Mouse (Mus musculus): ENCODE results near the gene Sik3.
A peak's percentile ranks its signal among the peaks of the same experiment; 100 is the strongest.

Sik3 gene

DNA sequence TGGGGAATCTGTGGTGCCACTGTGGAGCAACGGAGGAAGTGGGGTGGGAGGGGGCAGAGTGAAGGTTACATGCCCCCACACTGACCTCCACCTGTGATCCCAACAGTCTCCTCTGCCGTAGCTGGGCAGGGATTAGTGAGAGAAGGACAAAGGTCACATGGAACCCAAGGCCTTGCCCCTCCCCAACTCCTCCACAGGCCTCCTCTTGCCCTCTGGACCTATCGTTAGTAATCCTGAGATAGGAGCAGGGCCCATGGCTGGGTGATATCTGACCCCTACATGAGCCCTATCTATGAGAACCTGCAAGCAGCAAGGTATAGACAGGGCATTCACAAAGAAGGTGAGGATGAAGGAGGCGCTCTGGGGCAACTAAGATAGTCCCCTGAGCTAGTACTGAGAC lies 223.0 kb downstream of the Sik3 start:
- DNase-seq = no peak

DNA sequence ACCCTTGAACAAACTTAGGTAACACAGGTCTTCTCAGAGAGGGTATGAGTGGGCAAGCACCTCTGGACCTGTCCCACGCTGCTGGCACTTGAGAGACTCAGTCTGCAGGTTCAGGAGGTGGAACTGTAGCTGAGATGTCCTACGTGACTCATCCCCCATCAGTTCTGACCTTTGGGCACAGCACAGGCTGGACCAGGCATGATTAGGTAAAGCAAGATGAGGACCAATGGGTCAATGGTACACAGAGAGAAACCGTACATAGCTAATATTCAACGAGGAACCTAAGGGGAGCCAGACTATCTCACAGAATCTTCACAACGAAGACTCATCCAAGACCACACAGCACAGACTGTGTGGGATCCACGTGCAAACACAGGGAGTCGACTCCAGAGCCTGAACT lies 226.2 kb downstream of the Sik3 start:
- no peak for DNase-seq

DNA sequence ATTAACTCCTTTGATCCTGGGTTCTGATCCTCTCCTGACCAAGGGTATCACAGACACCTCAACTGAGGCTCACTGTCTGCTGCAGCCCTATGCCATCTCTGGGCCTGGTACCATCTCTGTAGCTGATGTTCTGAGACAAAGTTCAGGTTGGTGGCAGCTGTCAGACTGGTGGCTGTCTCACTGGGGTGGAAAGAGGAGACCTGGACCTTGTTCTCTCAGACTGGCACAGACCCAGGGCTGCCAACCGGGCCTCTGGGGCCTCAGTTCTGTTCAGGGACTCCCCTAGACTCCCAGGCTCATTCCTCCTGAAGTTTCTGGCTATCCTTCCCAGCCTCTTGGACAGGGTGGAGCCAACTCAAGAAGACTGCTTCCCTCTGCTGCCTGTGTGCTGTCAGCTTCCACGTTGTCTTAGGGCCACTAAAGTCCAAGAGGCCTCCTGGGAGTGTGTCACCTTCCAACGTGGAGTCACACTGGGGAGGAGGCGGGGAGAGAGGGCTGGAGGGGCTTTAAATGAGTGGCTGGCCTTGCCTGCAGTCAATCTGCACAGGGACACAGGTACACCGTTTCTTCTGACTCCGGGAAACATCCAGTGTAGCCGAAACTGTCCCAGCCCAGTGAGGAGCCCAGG lies 228.0 kb downstream of the Sik3 start, which contains the start of gene Apoa4:
Gene Apoa4 (plus strand): TSS at position 171 of the 628 bp plus-strand sequence.
- peak; percentile 23 for DNase-seq

DNA sequence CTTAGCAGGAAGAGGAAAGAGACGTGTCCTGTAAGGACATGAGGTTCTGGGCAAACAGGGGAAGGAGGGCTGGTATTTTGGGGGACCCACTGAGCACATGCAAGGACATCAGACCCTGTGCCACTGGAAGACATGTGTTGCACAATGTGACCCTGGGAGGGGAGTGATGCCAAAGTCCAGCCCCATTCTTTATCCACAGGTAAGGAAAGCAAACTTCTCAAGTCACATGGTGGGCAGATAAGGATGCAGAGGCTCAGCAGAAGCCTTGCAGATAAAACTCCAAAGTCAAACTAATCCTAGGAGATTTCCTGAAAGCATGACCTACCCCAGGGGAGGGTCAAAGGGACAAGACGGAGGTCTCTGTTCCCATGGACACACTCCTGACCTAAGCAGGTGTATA lies 229.2 kb downstream of the Sik3 start:
- DNase-seq = no peak

DNA sequence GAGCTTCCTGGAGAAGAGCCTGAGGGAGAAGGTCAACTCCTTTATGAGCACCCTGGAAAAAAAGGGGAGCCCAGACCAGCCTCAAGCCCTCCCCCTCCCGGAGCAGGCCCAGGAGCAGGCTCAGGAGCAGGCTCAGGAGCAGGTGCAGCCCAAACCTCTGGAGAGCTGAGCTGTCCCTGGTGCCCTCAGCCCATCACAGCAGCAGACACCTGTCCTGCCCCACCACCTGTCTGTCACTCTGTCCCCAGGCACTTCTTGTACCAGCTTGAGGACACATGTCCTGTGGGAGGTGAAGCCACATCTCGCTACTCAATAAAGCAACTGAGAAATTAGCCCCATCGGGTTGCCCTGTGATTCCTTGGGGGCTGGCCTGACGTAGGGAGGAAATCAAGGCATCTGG lies 230.5 kb downstream of the Sik3 start:
- DNase-seq = no peak

DNA sequence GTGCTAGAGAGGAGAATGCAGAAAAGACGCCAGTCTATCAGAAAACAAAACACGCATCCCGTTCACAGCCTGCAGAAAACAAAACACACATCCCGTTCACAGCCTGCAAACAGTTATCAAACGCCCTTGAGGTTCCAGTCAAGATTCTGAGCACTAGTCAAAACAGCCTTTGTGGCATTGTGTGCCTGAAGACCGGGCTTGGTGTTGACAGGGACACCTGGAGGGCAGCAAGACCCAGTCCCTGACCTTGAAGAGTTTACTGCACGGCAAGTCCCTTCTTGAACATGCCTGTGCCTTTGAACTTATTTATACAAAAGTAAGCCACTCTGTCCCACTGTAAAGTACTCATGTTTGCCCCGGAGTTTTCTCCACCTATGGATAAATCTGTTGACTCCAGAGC lies 231.0 kb downstream of the Sik3 start:
- DNase-seq = no peak

DNA sequence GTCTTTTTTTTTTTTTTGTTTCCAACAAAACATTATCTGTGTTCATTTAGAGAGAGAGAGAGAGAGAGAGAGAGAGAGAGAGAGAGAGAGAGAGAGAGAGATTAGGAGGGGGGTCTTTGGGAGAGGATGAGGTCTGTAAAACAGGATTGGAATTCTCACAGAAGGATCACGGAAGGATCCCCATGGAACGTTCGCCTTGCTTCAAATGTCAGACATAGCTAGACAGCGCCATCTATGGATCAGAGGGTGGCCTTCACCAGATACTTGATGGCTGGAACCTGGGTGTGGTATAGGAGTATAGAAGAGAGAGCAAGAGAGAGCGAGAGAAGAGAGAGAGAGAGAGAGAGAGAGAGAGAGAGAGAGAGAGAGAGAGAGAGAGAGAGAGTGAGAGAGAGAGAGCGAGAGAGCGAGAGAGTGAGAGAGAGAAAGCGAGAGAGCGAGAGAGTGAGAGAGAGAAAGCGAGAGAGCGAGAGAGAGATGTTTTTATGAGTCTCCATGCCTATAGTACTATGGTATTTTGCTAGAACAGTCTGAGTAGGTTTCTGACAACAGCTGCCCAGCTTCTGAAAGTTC lies 234.2 kb downstream of the Sik3 start:
- peak; percentile 82 for DNase-seq

DNA sequence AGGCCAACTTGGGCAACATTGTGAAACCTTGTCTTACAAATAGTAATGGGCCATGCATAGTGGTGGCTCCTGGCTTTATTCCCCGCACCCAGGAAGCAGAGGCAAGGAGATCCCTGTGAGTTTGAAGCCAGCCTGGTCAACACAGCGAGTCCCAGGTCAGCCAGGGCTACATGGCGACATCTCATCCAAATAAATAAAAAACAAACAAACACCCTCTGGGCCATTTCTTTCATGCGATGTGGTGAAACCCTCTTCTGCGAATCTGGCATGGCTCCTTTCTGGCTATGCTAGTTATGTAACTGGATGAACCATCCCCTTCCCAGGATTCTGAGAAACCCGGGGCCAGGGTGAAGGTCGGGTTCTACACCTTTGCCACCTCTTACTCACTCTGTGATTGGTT lies 243.6 kb downstream of the Sik3 start:
- DNase-seq = no peak

DNA sequence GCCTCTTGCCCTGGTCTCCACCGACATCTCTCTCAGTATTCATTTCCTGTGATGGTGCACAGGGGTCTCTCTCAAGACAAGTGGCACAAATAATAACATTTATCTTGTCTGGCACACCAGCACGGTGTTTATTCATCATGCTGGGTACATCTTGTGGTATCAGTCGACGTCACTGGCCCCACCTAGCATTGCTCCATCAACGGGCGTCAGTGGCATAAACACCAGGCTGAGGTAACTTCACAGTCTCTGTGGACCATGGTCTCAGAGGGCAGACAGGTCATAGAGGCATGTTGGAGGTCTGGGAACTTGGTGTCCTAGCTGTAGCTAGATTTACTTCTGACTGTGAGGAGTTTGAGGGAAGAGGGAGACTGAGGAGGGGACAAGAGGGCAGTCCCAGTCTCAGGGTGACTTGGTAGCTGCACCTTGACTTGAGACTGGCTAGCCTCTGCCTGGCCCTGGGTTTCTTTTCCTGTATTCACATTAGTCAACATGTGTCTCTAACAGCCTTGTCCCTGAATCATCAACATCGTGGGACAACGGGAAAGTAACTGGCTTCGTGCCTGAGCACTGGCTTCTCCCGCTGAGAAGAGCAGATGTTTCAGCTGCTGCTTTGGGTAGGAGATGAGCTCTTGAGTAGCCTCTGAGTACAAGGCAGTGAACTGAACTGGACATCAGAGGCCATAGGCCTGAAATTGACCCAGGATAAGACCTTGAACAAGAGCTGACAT lies 244.2 kb downstream of the Sik3 start:
- no peak for DNase-seq

DNA sequence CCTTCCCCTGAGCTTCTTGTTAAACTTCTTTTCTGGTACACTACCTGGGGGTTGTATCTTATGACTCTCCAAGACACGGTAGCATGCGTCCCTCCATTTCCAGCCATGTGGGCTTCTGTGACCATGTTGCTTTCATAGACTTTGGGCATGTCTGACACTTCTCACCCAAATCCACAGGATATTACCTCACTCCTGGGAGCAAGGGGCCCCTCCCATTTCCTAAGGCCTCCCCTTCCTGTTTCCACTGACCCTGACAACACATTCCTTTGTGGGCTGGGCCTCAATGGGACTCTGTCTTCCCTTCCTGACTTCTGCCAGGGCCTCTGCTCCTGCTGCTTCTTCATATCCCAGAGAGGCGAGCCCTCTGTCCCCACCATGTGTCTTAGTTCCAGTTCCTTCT lies 244.9 kb downstream of the Sik3 start:
- no peak for DNase-seq

DNA sequence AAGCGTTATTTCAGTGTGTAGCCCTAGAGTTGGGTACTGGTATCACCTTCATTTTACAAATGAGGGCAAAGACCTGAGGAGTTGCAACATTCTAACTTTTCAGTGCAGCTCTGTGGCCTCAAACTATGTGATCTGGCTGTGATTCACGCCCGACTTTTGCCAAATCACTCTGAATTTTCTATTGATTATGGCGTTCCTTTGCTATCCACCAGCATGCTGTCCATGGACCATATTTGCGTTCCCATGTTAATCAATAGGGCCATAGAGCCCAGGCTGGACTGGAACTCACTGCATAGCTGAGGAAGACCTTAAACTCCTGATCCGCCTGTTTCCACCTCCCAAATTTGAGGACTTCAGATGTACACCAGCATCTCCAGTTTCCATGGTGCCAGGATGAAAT lies 246.5 kb downstream of the Sik3 start:
- DNase-seq = no peak

DNA sequence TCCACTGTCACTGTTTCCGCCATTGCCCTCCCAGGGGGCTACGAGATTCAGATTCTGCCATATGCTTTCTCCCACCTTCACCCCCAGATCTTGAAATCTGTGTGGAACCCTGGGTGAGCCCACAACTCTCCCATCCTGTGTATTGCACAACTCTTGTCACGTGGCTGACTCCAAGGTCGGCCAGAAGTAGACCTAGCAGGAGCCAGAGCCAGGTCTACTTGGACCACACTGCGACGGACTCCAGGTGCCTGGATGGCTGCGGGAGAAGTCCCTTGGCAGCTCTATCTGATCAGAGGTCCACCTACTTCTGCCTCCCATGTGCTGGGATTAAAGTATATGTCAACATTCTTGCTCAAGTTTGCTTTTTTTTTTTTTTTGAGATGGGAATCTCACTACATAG lies 248.5 kb downstream of the Sik3 start:
- DNase-seq = no peak

DNA sequence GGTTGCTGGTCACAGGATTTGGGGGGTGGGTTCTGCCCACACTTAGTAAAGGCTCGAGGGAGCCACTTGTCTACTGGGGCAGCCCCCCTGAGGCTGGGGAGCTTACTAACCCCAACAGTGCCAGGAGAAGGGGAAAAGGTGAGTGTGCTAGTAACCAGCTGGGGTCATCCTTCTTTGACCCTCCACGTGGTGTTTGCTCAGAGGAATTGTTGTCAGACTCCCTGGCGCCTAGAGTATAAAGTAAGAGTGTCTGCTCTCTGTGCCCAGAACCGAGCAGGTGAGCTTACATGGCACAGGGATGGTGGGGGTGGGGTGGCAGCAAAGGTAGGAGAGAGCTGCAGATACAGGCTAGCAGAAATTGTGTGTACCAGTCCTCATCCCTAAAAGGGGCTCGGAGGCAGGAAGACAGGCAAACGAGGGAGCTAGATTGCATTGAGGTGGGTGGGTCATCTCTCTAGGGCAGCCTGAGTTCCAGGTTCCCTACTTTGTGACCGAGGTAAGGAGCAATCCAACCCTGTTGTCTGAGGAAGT lies 255.8 kb downstream of the Sik3 start, which contains the start of gene Apoa5:
Gene Apoa5 (plus strand): TSS at position 291 of the 531 bp plus-strand sequence.
- no peak for DNase-seq

DNA sequence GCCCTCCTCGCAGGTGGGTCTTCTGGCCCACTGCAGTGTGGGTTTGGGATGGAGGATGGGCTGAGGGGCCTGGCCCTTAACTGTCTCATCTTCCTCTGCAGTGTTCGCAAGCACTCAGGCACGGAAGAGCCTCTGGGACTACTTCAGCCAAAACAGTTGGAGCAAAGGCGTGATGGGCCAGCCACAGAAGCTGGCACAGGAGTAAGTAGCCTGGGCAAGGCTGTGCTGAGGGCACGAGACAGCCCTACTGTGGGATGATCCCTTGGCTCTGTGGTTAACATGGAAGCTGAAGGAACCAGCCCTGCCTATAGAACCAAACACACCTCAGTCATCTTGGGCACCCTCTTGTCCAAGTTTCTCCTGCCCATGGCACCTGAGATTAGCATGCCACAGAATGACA lies 256.5 kb downstream of the Sik3 start:
- DNase-seq = no peak

DNA sequence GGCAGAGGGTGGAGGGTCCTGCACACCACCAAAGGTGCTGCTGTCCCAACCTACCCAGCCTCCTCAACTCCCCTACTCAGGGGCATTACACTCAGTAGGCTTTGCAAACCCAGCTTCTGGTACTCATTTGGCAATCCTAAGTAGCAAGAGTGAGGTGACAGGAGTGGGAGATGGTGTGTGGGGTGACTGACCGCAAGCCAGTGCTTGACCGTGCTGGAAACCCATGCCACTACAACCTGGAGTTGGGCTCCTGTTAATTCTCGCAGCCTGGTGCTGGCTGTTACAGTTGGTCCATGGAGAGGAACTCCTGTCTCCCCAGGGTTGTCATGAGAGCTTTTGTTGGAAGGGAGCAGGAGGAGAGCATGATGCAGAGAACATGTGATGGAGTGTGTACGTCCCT lies 258.2 kb downstream of the Sik3 start:
- DNase-seq = no peak

DNA sequence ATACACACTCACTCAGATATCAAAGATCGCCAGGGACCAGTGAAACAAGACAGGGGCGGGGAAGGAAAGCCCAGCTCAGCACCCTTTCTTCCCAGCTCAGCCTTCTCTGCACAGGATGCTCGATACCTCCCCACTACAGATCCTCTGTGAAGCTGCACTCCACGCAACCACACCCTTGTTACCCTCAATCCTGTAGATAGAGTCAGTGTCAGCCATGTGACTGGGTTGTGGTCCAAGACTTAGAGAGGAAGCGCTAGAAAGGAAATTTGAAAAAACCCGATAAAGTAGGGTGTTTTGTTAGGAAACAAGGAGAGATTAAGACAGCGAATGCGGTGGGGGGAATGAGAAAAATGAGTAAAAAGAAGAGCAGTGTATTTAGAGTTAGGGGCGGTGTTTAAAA lies 259.4 kb downstream of the Sik3 start:
- no peak for DNase-seq

DNA sequence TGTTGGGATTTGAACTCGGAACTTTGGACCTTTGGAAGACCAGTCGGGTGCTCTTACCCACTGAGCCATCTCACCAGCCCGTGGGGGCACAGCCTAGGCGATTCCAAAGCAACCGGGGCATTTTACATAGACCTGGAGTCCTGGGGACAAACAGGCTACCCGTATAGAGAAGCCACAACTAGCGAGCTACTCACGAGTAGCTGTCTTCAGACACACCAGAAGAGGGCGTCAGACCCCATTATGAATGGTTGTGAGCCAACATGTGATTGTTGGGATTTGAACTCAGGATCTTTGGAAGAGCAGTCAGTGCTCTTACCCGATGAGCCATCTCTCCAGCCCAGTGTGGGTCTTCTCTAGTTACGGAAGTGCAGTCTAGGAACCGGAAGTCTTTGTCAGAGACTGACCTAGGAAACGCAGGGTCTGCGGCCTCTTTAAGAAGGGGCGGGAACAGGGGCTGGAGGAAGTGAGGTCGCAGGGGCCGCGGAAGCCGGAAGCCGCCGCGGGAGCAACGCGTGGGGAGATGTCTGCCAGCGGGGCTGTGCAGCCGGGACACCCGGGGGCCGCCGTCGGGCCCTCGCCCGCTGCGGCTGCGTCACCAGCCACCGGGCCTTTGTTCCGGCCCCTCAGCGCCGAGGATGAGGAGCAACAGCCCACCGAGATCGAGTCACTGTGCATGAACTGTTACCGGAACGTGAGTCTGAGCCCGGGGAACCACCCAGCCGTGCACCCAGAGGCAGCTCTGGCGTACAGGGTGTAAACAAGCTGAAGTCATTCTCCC lies 260.2 kb downstream of the Sik3 start, which contains the start of gene Zpr1:
Gene Zpr1 (plus strand): TSS at position 388 of the 778 bp plus-strand sequence.
- DNase-seq = peak; percentile 93
